Mouse (Mus musculus) heart, postnatal 0 days (tissue): Measurements from ENCODE around the gene Zmym4. TPM values are rescaled to one million over a fixed set of nuclear protein-coding genes. Genes with fewer than 3 reads are reported as not detected.

Experiments
- ATAC-seq: fragments of 200-750 bp; cut with Nextera tagmentation; 2 replicates; pipeline ENCODE4 v1.8.0; 2017; ENCODE audit warnings: low read depth, moderate number of reproducible peaks, moderate library complexity; ENCODE audit not compliant: insufficient read depth
- DNase-seq: peaks from one replicate; pipeline ENCODE4 v3.0.0-alpha.2; 2016; ENCODE audit warnings: low spot score
- H3K27ac ChIP-seq: fragments of 300-500 bp; sonication (generic); 2 replicates; pipeline ENCODE4 v1.5.1; 2014; ENCODE audit warnings: low read depth, mild to moderate bottlenecking
- H3K27me3 ChIP-seq: fragments of 300-500 bp; sonication (generic); 2 replicates; pipeline ENCODE4 v1.6.1; 2014; ENCODE audit warnings: low read length, mixed read lengths; ENCODE audit not compliant: control insufficient read depth, insufficient read depth
- H3K36me3 ChIP-seq: fragments of 300-500 bp; sonication (generic); replicated peaks from 2 replicates; pipeline ENCODE4 v1.6.1; 2014; ENCODE audit warnings: low read length, mixed read lengths; ENCODE audit not compliant: control insufficient read depth, insufficient read depth
- H3K4me1 ChIP-seq: fragments of 300-500 bp; sonication (generic); 2 replicates; pipeline ENCODE4 v1.6.1; 2014; ENCODE audit warnings: antibody characterized with exemption; ENCODE audit not compliant: control insufficient read depth, insufficient read depth
- H3K4me2 ChIP-seq: fragments of 300-500 bp; sonication (generic); 2 replicates; pipeline ENCODE4 v1.6.1; 2014; ENCODE audit warnings: low read depth, mild to moderate bottlenecking, low read length, moderate library complexity
- H3K4me3 ChIP-seq: fragments of 300-500 bp; sonication (generic); 2 replicates; pipeline ENCODE4 v1.5.1; 2014; ENCODE audit warnings: low read depth, low read length
- H3K9ac ChIP-seq: fragments of 300-500 bp; sonication (generic); replicated peaks from 2 replicates; pipeline ENCODE4 v1.6.1; 2014; ENCODE audit warnings: low read depth, low read length, mixed read lengths
- H3K9me3 ChIP-seq: fragments of 300-500 bp; sonication (generic); replicated peaks from 2 replicates; pipeline ENCODE4 v1.6.1; 2016; ENCODE audit warnings: low read length; ENCODE audit not compliant: control insufficient read depth
- CTCF ChIP-seq: IDR thresholded peaks from 2 replicates; pipeline ENCODE4 v1.5.1; 2016; ENCODE audit warnings: antibody characterized with exemption, control low read depth, low read depth
- EP300 ChIP-seq: IDR thresholded peaks from 2 replicates; pipeline ENCODE4 v1.6.1; 2016; ENCODE audit warnings: antibody characterized with exemption, low read depth
- WGBS: fragments of 180-500 bp; shearing (Covaris S2); extraction: QIAGEN DNeasy Blood & Tissue Kit; methylation state at CpG from one replicate; pipeline ENCODE4 v1.1.7; 2014; 5-methylcytosine and 5-hydroxymethylcytosine counted together
- polyA plus RNA-seq: library from polyadenylated mRNA; unstranded; fragments of >200 nt; fragmentation: Nextera tagmentation; extraction: Ambion mirVana; gene quantifications from 2 replicates; pipeline ENCODE4 v1.2.1, GENCODE M21; 2015
- total RNA-seq: library from RNA; depleted of rRNA; stranded (reverse); fragments of >200 nt; gene quantifications from 2 replicates; pipeline ENCODE4 v1.2.3, GENCODE M21; 2014; ENCODE audit warnings: low replicate concordance

Gene Zmym4
- total and polyA plus RNA-seq, 2 experiments from 2014 or later = 7.9 to 8.4 TPM

- H3K4me1 ChIP-seq = no peaks in the 10 kb centered on the region
- H3K4me2 ChIP-seq = no peak overlapping the region
- ATAC-seq (no peak), DNase-seq (no peak)
- H3K36me3 ChIP-seq = peaks cover 51% of the 10 kb centered on the region
- TF ChIP-seq CTCF = 0 out of 2 replicates have a peak, but pooled peaks have one; percentile 16
- TF ChIP-seq EP300 = no peak
- H3K4me3 ChIP-seq = no peak overlapping the region
- WGBS = 55% methylated on average over 1 of the region's 1 CpGs
- H3K9ac ChIP-seq = no peak overlapping the region
- no peaks in the 10 kb centered on the region for H3K9me3 ChIP-seq
- no peak overlapping the region for H3K27ac ChIP-seq
- no peaks in the 10 kb centered on the region for H3K27me3 ChIP-seq
These were observed 82.0 kb downstream of the Zmym4 start for GRCm38 (mm10) chr4:126885953-126886352.

GRCm38 (mm10) chr4:126883602-126884001 lies 84.3 kb downstream of the Zmym4 start:
- no peaks in the 10 kb centered on the region for H3K4me1 ChIP-seq
- no peak for DNase-seq
- no peak overlapping the region for H3K27ac ChIP-seq
- H3K4me2 ChIP-seq = no peak overlapping the region
- no peaks in the 10 kb centered on the region for H3K9me3 ChIP-seq
- H3K9ac ChIP-seq = no peak overlapping the region
- H3K4me3 ChIP-seq = no peak overlapping the region
- TF ChIP-seq EP300 (no peak), CTCF (no peak)
- peaks cover 51% of the 10 kb centered on the region for H3K36me3 ChIP-seq
- no peaks in the 10 kb centered on the region for H3K27me3 ChIP-seq
- no peak for ATAC-seq
- 93% methylated on average over 5 of the region's 5 CpGs for WGBS

GRCm38 (mm10) chr4:126879560-126880275 lies 88.2 kb downstream of the Zmym4 start:
- Histone ChIP-seq H3K27me3 (no peaks in the 10 kb centered on the region), H3K9me3 (no peaks in the 10 kb centered on the region), H3K36me3 (peaks cover 58% of the 10 kb centered on the region), H3K4me1 (no peaks in the 10 kb centered on the region), H3K4me2 (no peak overlapping the region), H3K4me3 (no peak overlapping the region), H3K9ac (no peak overlapping the region), H3K27ac (no peak overlapping the region)
- WGBS = 81% methylated on average over 5 of the region's 5 CpGs
- no peak for DNase-seq
- TF ChIP-seq CTCF (no peak), EP300 (no peak)
- ATAC-seq = no peak

- Histone ChIP-seq H3K27me3 (no peaks in the 10 kb centered on the region), H3K4me2 (no peak overlapping the region), H3K4me3 (no peak overlapping the region), H3K4me1 (no peaks in the 10 kb centered on the region), H3K36me3 (peaks cover 46% of the 10 kb centered on the region), H3K27ac (no peak overlapping the region), H3K9ac (no peak overlapping the region), H3K9me3 (no peaks in the 10 kb centered on the region)
- ATAC-seq (no peak), DNase-seq (no peak)
- 69% methylated on average over 7 of the region's 7 CpGs for WGBS
- no peak for TF ChIP-seq CTCF
- no peak for TF ChIP-seq EP300
These were observed 95.2 kb downstream of the Zmym4 start for GRCm38 (mm10) chr4:126872717-126873116.

DNA sequence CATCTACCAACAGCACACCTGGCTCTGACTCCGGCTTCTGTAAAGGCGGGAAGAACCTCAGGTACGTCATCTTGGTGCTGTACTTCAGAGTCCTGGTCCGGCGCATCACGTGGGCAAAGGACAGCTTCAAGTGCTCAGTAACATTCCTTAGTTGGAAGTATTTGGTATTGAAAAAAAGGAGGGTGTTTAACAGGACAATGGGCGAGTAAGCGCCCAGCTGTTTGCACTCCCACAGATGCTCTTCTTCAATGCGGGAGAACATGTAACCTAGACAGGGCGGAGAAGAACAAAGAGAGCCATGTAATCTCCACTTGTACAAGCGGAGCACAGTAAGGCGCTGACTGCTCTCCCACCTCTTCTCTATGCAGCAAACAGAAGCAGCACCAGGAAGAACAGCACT lies 99.2 kb downstream of the Zmym4 start:
- no peaks in the 10 kb centered on the region for H3K27me3 ChIP-seq
- TF ChIP-seq EP300 = no peak
- no peak for TF ChIP-seq CTCF
- no peak overlapping the region for H3K27ac ChIP-seq
- H3K4me3 ChIP-seq = no peak overlapping the region
- H3K9ac ChIP-seq = no peak overlapping the region
- 87% methylated on average over 12 of the region's 12 CpGs for WGBS
- ATAC-seq = no peak
- no peak overlapping the region for H3K4me2 ChIP-seq
- H3K9me3 ChIP-seq = no peaks in the 10 kb centered on the region
- no peak for DNase-seq
- H3K36me3 ChIP-seq = peaks cover 54% of the 10 kb centered on the region
- H3K4me1 ChIP-seq = no peaks in the 10 kb centered on the region
